Mouse (Mus musculus): ENCODE results near the gene Btnl1.

Btnl1 gene

GRCm38 (mm10) chr17:34376847-34377246 lies at the start of gene Btnl1:
TSS of gene Btnl1 (plus strand) at chr17:34377132.
- DNase-seq (ENCODE audit: low spot score in 2 of 2), result no peak

- DNase-seq (ENCODE audit: low spot score in 2 of 2), result peak in 1 of 2 experiments; percentile 67
Measured at GRCm38 (mm10) chr17:34329807-34330206, 47.1 kb upstream of the Btnl1 start.

GRCm38 (mm10) chr17:34331200-34331599 lies 45.7 kb upstream of the Btnl1 start:
- DNase-seq (ENCODE audit: low spot score in 2 of 2), result no peak

- DNase-seq (ENCODE audit: low spot score in 2 of 2), result no peak
Measured at GRCm38 (mm10) chr17:34340619-34341402, 36.1 kb upstream of the Btnl1 start.

GRCm38 (mm10) chr17:34344882-34345281 lies 32.0 kb upstream of the Btnl1 start:
- DNase-seq (ENCODE audit: low spot score in 2 of 2), result no peak

GRCm38 (mm10) chr17:34345486-34345885 lies 31.4 kb upstream of the Btnl1 start:
- DNase-seq (ENCODE audit: low spot score in 2 of 2), result no peak

GRCm38 (mm10) chr17:34346041-34346440 lies 30.9 kb upstream of the Btnl1 start:
- peak in 1 of 2 experiments; percentile 17 for DNase-seq (ENCODE audit: low spot score in 2 of 2)

GRCm38 (mm10) chr17:34347606-34348308 lies 29.2 kb upstream of the Btnl1 start:
- peak; percentile 87 to 94 for DNase-seq (ENCODE audit: low spot score in 2 of 2)

- DNase-seq (ENCODE audit: low spot score in 2 of 2), result peak; percentile 79 to 89
Measured at GRCm38 (mm10) chr17:34349429-34349828, 27.5 kb upstream of the Btnl1 start.

GRCm38 (mm10) chr17:34354539-34354938 lies 22.4 kb upstream of the Btnl1 start, which contains the start of gene Btnl2:
TSS of gene Btnl2 (plus strand) at chr17:34354822.
- no peak for DNase-seq (ENCODE audit: low spot score in 2 of 2)

- peak; percentile 14 to 67 for DNase-seq (ENCODE audit: low spot score in 2 of 2)
Measured at GRCm38 (mm10) chr17:34354940-34355339, 22.0 kb upstream of the Btnl1 start.

GRCm38 (mm10) chr17:34362954-34363546 lies 13.9 kb upstream of the Btnl1 start:
- DNase-seq (ENCODE audit: low spot score in 2 of 2), result no peak

GRCm38 (mm10) chr17:34363676-34364310 lies 13.1 kb upstream of the Btnl1 start:
- no peak for DNase-seq (ENCODE audit: low spot score in 2 of 2)

- no peak for DNase-seq (ENCODE audit: low spot score in 2 of 2)
Measured at GRCm38 (mm10) chr17:34365031-34365430, 11.9 kb upstream of the Btnl1 start.

- no peak for DNase-seq (ENCODE audit: low spot score in 2 of 2)
Measured at GRCm38 (mm10) chr17:34370563-34370962, 6.4 kb upstream of the Btnl1 start.

GRCm38 (mm10) chr17:34373055-34373709 lies 3.8 kb upstream of the Btnl1 start:
- DNase-seq (ENCODE audit: low spot score in 2 of 2), result no peak

- DNase-seq (ENCODE audit: low spot score in 2 of 2), result no peak
Measured at GRCm38 (mm10) chr17:34377450-34378209, 698 bp downstream of the Btnl1 start.

GRCm38 (mm10) chr17:34378716-34379115 lies 1.8 kb downstream of the Btnl1 start:
- peak in 1 of 2 experiments; percentile 34 for DNase-seq (ENCODE audit: low spot score in 2 of 2)

GRCm38 (mm10) chr17:34379451-34379850 lies 2.5 kb downstream of the Btnl1 start:
- DNase-seq (ENCODE audit: low spot score in 2 of 2), result no peak

GRCm38 (mm10) chr17:34381876-34382275 lies 4.9 kb downstream of the Btnl1 start:
- no peak for DNase-seq (ENCODE audit: low spot score in 2 of 2)

- DNase-seq (ENCODE audit: low spot score in 2 of 2), result peak; percentile 15 to 63
Measured at GRCm38 (mm10) chr17:34383212-34383611, 6.3 kb downstream of the Btnl1 start.
